24 mouse cellular contexts compared by ENCODE assay signal in genomic region chr17:27600286-27600685, GRCm38 (mm10). TPM values are rescaled to one million over a fixed set of nuclear protein-coding genes. Genes with fewer than 3 reads are reported as not detected.
"Had no signal": no experiment of that assay in that cellular context is flagged by ENCODE, and none has a peak within 500 bp of the region (broad histone marks: within the 10 kb centered on the region; RNA-seq: fewer than 3 reads in every experiment).

No protein-coding gene starts in this region.

- H3K4me2 ChIP-seq: limb, embryonic 13.5 days; liver, embryonic 12.5 days; liver, embryonic 15.5 days; lung, embryonic 15.5 days; midbrain, embryonic 13.5 days; neural tube, embryonic 13.5 days; stomach, embryonic 15.5 days had no signal

- H3K27ac ChIP-seq: limb, embryonic 10.5 days; limb, embryonic 13.5 days; liver, embryonic 12.5 days; liver, embryonic 15.5 days; lung, embryonic 15.5 days; midbrain, embryonic 10.5 days; neural tube, embryonic 13.5 days; stomach, embryonic 15.5 days had no signal

- H3K9ac ChIP-seq: limb, embryonic 13.5 days; liver, embryonic 12.5 days; liver, embryonic 15.5 days; lung, embryonic 15.5 days; midbrain, embryonic 13.5 days; neural tube, embryonic 13.5 days; stomach, embryonic 15.5 days had no signal

- H3K27me3 ChIP-seq: limb, embryonic 13.5 days; liver, embryonic 12.5 days; liver, embryonic 15.5 days; lung, embryonic 15.5 days; megakaryocyte, embryonic 14.5 days; midbrain, embryonic 13.5 days; neural tube, embryonic 13.5 days; stomach, embryonic 15.5 days had no signal

- DNase-seq: kidney, postnatal 10 days; kidney, postnatal 36 days; liver; lung, adult 18-20 months; lung, postnatal 10 days; lung, postnatal 36 days; right cerebral cortex, postnatal 25 days; spleen, adult 18-20 months; thymus, postnatal 25 days had no signal

- H3K9me3 ChIP-seq: limb, embryonic 10.5 days; limb, embryonic 13.5 days; liver, embryonic 12.5 days; liver, embryonic 15.5 days; lung, embryonic 15.5 days; megakaryocyte, embryonic 14.5 days; midbrain, embryonic 10.5 days; midbrain, embryonic 13.5 days; neural tube, embryonic 13.5 days; stomach, embryonic 15.5 days had no signal

- ATAC-seq: liver, embryonic 12.5 days; midbrain, embryonic 13.5 days; midbrain, embryonic 16.5 days had no signal

- H3K4me3 ChIP-seq: limb, embryonic 10.5 days; limb, embryonic 13.5 days; liver, embryonic 12.5 days; liver, embryonic 15.5 days; lung, embryonic 15.5 days; midbrain, embryonic 10.5 days; midbrain, embryonic 13.5 days; myocyte; neural tube, embryonic 13.5 days; stomach, embryonic 15.5 days had no signal

RNA-seq across cellular contexts. Expression of gene RPS10-NUDT3, which starts 34.7 kb away (rescaled TPM):
- total RNA-seq: left cerebral cortex, adult 18-20 months; monocyte, adult 5-6 weeks had no signal
- polyA plus RNA-seq: limb, embryonic 10.5 days; limb, embryonic 13.5 days; liver, embryonic 12.5 days; liver, embryonic 15.5 days; lung, embryonic 15.5 days; midbrain, embryonic 10.5 days; midbrain, embryonic 13.5 days; midbrain, embryonic 16.5 days; myocyte; neural tube, embryonic 13.5 days; stomach, embryonic 15.5 days; thymus, postnatal 0 days had no signal
